Mouse (Mus musculus): ENCODE results near the gene Pnrc1.

Gene Pnrc1

GRCm38 (mm10) chr4:33270386-33271314 is 19.3 kb downstream of the Pnrc1 start:
- DNase-seq (ENCODE audit: low spot score), result no peak

DNA sequence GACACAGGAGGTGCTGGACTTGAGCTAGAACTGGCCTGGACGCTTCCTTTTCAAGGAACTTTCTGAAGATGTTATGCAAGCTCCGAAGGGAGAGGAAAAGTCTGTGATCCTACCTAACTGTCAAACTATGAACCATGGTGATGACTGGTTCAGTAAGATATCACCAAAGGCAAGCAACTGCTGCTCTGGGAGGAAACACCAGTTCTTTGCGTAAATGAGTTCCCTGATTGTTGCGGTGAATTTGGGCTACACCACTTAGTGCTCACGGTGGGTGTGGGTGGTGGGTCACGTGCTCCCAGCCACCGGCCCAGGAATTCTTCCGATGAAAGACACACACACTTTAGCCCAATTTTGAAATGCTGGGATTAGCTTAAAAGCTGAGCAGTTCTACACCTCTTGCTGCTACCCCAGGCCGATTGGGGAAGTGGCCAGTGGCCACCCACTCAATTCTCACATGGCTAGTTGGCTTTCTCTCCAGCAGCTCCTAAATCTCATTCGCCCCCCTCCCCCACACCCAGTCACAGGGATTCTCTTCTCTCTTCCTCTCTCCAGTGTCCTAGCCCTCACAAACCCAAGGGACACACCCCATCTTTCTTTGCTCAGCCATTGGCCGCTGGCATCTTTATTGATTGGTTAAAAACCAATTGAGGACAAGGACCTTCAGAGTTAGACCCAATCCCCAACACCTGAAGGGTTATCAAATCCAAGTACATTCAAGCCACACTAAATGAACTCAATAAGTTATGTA is 24.8 kb downstream of the Pnrc1 start:
- no peak for DNase-seq (ENCODE audit: low spot score)

DNA sequence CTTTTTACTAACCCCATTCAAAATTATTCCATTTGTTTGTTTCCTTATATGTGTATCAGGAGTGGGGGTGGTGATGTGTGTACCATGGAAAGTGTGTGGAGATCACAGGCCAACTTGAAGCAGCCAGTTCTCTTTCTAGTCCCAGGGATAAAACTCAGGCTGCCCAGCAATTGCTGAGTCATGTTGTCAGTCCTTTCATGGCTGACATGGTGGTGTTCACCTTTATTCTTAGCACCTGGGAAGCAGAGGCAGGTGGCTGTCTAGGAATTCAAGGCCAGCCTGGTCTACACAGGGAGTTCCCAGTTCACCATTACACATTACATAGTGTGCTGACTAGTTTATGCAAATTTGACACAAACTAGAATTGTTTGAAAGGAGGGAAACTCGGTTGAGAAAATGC is 27.1 kb downstream of the Pnrc1 start:
- DNase-seq (ENCODE audit: low spot score), result no peak

GRCm38 (mm10) chr4:33261311-33261753 is 28.6 kb downstream of the Pnrc1 start:
- DNase-seq (ENCODE audit: low spot score), result no peak

DNA sequence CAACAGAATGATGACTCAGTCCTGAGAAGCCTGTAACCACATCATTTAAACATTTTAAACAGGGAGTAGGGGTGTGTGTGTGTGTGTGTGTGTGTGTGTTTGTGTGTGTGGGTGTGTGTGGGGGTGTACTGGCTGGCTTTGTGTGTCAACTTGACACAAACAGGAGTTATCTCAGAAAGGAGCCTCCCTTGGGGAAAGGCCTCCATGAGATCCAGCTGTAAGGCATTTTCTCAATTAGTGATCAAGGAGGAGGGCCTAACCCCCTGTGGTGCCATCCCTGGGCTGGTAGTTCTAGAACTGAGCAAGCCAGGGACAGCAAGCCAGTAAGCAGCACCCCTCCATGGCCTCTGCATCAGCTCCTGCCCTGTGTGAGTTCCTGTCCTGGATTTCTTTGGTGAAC is 29.7 kb downstream of the Pnrc1 start:
- DNase-seq (ENCODE audit: low spot score), result no peak

- DNase-seq (ENCODE audit: low spot score), result no peak
These were observed 32.5 kb downstream of the Pnrc1 start for GRCm38 (mm10) chr4:33257263-33257964.

DNA sequence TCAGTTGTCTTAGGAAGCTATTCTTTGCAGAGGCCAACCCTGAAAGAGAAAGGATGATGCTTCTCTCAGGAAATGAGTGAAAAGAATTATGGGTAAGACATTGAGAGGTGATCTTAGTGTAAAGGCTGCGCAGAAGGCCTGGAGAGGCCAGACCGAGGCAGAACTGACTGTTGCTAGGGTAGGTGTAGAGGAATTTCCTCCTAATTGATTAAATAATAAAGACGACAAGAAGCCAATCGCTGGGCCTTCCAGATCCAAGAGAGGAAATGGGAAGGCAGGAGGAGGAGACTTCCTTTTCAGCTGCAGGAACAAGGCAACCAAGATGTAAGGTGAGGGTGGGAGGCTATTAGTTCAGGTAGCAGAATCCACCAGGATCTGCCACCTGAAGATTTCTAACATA is 35.3 kb downstream of the Pnrc1 start:
- DNase-seq (ENCODE audit: low spot score), result no peak

DNA sequence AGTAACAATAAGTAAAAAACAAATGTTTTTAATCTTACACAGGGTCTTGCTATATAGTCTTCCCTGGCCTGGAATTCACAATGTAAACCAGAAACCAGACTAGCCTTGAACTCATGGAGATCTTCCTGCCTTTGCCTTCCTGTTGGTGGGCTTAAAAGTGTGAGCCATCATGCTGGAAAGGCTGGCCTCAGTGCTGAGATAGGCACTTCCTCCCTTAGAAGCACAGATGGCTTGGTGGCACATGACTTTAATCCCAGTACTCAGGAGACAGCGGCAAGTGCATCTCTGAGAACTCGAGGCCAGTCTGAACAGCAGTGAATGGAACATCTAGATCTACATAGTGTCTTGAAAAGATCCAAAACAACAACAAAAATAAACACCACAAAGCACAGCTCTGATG is 39.1 kb downstream of the Pnrc1 start:
- DNase-seq (ENCODE audit: low spot score), result no peak

DNA sequence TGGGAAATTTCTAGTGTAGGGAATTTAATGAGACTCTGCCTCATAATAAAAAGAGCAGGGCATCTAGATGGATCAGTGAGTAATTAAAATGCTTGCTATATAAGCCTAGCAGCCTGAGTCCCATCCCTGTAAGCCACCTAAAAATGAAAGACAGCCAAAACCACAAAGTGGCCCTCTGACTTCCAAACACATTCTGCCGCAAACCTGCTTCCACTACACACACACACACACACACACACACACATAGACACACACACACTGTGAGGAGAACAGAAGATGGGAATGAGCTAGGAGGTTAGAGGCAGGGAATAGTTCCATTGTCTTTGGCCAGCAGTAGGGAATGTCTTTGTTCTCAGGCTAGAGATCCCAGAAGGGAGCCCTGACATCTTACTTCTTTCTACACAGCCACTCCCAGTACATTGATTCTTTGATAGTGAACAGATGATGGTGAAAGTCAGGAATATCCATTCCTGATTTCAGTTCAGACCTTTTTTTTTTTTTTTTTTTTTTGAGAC is 40.2 kb downstream of the Pnrc1 start:
- DNase-seq (ENCODE audit: low spot score), result peak; percentile 6

DNA sequence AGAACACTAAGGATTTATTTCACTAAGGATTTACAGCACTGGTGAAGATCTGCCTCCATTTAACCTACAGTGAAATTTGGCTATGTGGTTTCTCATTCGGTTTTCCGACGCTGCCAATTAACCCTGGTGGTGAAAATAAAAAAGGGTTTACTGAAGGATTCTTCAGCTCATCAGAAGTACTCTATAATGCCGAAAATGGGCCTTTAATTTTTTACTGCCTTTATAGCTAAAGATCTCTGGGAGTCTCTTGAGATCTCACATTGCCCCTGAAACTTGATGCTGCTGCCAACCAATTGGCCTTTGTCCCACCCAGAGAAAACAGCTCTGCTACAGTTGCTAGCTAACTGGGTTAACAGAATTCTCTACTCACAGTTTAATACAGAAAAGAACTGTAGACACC is 41.0 kb downstream of the Pnrc1 start:
- DNase-seq (ENCODE audit: low spot score), result peak; percentile 74

GRCm38 (mm10) chr4:33248062-33248889 is 41.7 kb downstream of the Pnrc1 start:
- peak; percentile 99 for DNase-seq (ENCODE audit: low spot score)

- peak; percentile 97 for DNase-seq (ENCODE audit: low spot score)
These were observed 42.4 kb downstream of the Pnrc1 start for GRCm38 (mm10) chr4:33247479-33248053.

DNA sequence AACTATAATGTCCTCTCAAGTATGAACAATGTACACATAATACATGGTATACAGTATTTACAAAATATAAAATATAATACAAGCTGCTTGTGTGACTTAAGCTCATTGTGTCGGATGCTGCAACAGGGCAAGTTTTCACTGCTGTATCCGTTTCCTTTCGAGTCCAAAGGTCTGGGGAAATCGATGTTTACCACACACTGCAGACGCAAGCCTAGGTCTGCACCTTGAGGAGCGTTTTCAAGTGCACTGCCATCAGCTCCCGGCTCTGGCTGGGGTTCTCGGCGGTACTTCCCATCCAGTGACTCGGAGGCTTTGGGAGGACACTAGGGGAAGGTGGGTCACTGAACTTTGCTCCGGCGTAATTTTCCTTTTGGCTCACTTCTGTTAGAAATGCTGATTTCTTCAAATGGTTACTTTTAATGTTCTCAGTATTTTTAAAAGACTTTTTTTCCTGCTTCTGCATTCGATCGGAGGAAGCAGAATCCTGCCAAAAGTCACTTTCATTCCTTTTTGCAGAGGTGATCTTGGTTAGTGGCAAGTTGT is 44.0 kb downstream of the Pnrc1 start:
- no peak for DNase-seq (ENCODE audit: low spot score)

GRCm38 (mm10) chr4:33243921-33244320 is 46.0 kb downstream of the Pnrc1 start:
- DNase-seq (ENCODE audit: low spot score), result no peak

DNA sequence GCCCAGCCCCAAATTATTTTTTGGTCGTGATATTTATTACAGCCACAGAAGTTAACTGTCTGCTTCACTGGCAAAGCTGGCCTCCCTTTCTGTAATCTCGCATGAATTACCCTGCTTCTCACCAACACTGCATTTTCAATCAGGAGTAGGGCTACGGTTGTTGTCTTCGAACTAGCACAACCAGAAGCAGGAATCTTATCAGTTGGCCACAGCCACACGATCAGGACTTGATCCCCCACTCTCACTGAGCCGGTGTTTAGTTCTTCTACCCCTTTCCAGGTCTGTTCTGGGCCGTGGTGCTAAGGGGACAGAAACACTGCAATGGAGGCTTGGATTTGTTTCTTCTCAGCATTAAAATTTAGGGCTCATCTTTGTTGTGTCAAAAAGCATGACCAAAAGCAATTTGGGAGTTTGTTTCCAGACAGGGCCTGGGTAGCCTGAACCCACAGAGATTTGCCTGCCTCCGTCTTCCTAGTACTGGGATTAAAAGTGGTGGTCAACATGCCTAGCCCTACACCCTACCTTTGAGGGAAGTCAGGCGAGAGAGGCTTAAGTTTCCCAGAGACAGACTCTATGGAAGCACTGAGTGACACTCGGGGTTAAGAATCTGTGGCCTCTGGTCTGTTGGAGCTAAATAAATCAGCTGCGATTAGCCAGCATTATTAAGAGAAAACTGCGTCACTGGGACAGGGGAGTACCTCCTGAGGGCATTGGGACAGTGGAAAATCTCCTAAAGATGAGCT is 46.8 kb downstream of the Pnrc1 start:
- no peak for DNase-seq (ENCODE audit: low spot score)

GRCm38 (mm10) chr4:33242536-33242935 is 47.4 kb downstream of the Pnrc1 start:
- DNase-seq (ENCODE audit: low spot score), result no peak

DNA sequence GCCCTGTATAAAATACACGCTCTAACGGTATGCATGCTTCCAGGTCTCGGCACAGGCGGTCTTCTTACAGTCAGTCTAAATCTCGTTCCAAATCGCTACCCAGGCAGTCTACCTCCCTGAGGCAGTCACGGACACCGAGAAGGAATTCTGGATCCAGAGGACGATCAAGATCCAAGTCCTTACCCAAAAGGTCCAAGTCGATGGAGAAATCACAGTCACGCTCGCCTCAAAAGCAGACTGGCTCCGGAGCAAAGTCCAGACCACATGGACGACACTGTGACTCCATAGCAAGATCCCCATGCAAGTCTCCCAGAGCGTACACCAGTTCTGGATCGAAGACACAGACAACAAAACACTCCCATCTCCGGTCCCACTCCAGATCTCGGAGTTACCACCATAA is 59.1 kb downstream of the Pnrc1 start:
- no peak for DNase-seq (ENCODE audit: low spot score)

DNA sequence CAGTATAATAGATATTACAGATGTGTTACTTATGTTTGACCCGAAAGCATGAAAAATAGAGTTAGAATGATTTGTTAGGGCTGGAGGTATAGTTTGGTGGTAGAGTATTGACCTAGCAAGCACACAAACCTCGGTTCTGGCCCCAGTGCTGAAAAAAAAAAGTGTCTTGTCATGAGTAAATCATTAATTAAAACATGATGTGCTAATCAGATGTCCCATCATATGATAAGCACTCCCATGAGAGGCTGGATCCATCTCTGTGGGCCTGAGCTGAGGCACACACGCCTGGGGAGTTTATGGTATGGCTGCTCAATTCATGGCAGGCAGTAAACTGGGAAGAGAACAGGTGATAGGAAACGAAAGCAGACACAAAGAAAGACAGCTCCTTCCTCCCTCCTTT is 60.3 kb downstream of the Pnrc1 start:
- DNase-seq (ENCODE audit: low spot score), result no peak

DNA sequence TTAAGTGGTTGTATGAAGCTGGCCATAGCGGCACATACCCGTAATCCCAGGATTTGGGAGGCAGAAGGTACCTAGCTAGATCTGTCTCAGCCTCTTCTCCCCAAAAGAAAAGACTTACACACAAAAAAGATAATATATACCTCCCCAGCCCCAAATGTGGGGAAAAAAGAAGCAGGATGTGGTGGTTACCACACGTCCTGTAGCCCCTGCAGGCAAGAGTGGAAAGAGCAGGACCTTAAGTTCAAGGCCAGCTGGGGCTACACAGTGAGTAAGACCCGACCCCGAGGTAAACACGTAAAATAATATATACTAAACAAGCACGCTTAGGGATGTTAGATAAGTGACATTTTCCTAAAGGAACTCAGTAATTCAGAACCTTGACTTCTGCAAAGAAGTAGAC is 62.8 kb downstream of the Pnrc1 start:
- DNase-seq (ENCODE audit: low spot score), result no peak

Data from embryo, embryonic 10.5 days (tissue).